Mouse (Mus musculus) midbrain, embryonic 11.5 days (tissue): ENCODE results near the gene Epha2. TPM values are rescaled to one million over a fixed set of nuclear protein-coding genes. Genes with fewer than 3 reads are reported as not detected.

Experiments used
- ATAC-seq: fragments of 200-750 bp; cut with Nextera tagmentation; 2 replicates; pipeline ENCODE4 v1.8.0; 2017; ENCODE audit warnings: moderate TSS enrichment, moderate library complexity; ENCODE audit not compliant: low FRiP score
- DNase-seq: peaks from one replicate; pipeline ENCODE4 v3.0.0; 2015; ENCODE audit warnings: low spot score; ENCODE audit errors: missing footprints
- H3K27ac ChIP-seq: fragments of 300-500 bp; sonication (generic); 2 replicates; pipeline ENCODE4 v1.5.1; 2014; ENCODE audit warnings: low read depth, low read length
- H3K27me3 ChIP-seq: fragments of 300-500 bp; sonication (generic); 2 replicates; pipeline ENCODE4 v1.6.1; 2014; ENCODE audit warnings: mild to moderate bottlenecking, low read length, moderate library complexity, mixed read lengths; ENCODE audit not compliant: control insufficient read depth, insufficient read depth
- H3K36me3 ChIP-seq: fragments of 300-500 bp; sonication (generic); 2 replicates; pipeline ENCODE4 v1.6.1; 2014; ENCODE audit warnings: mild to moderate bottlenecking, low read length, moderate library complexity, mixed read lengths; ENCODE audit not compliant: control insufficient read depth, insufficient read depth
- H3K4me1 ChIP-seq: fragments of 300-500 bp; sonication (generic); 2 replicates; pipeline ENCODE4 v1.6.1; 2014; ENCODE audit warnings: low read length; ENCODE audit not compliant: control insufficient read depth, insufficient read depth
- H3K4me2 ChIP-seq: fragments of 300-500 bp; sonication (generic); 2 replicates; pipeline ENCODE4 v1.6.1; 2014; ENCODE audit warnings: mild to moderate bottlenecking, moderate library complexity
- H3K4me3 ChIP-seq: fragments of 300-500 bp; sonication (generic); 2 replicates; pipeline ENCODE4 v1.5.1; 2014; ENCODE audit warnings: low read depth, low read length
- H3K9ac ChIP-seq: fragments of 300-500 bp; sonication (generic); 2 replicates; pipeline ENCODE4 v1.6.1; 2014; ENCODE audit warnings: low read length
- H3K9me3 ChIP-seq: fragments of 300-500 bp; sonication (generic); 2 replicates; pipeline ENCODE4 v1.6.1; 2016; ENCODE audit warnings: low read length; ENCODE audit not compliant: control insufficient read depth
- WGBS: fragments of 180-500 bp; shearing (Covaris S2); extraction: QIAGEN DNeasy Blood & Tissue Kit; methylation state at CpG from one replicate; pipeline ENCODE4 v1.1.7; 2014; 5-methylcytosine and 5-hydroxymethylcytosine counted together
- polyA plus RNA-seq: library from polyadenylated mRNA; unstranded; fragments of >200 nt; fragmentation: Nextera tagmentation; extraction: Ambion mirVana; gene quantifications from 2 replicates; pipeline ENCODE4 v1.2.1, GENCODE M21; 2014

Gene Epha2
- polyA plus RNA-seq, 1 experiment from 2014 or later, result 2.2 TPM

DNA sequence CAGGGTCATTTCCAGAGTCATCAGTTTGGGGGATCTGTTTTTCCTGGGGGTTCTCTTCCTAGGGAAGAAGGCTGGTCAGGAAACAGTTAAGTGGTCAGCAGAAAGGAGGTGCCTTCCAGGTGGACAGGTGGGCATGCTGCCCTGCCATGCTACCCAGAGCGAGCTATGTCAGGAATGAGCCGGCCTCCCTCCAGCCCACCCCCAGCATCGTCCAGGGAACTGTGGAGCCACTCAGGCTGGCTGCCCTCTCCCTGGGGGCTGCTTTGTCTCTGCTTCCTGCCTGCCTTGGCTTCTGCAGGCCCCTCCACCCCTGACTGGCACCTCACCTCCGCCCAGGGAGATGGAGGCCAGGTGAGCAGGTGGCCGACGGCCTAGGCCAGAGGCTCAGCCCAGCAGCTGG is 10.5 kb downstream of the Epha2 start:
- Histone ChIP-seq H3K9ac (no peak overlapping the region), H3K27ac (peak overlapping the region; percentile 11; the same call in 1 of the 2 replicates), H3K4me2 (no peak overlapping the region), H3K9me3 (no peaks in the 10 kb centered on the region), H3K4me1 (peaks cover 45% of the 10 kb centered on the region), H3K27me3 (no peaks in the 10 kb centered on the region), H3K36me3 (no peaks in the 10 kb centered on the region; the same call in 1 of the 2 replicates), H3K4me3 (no peak overlapping the region)
- WGBS, result 50% methylated on average over 6 of the region's 6 CpGs
- DNase-seq, result no peak
- ATAC-seq, result peak; percentile 6; the same call in 1 of the 2 replicates

- H3K4me2 ChIP-seq, result no peak overlapping the region
- DNase-seq, result no peak
- peak overlapping the region; percentile 11; the same call in 1 of the 2 replicates for H3K27ac ChIP-seq
- no peak overlapping the region for H3K9ac ChIP-seq
- H3K4me1 ChIP-seq, result peaks cover 41% of the 10 kb centered on the region
- 57% methylated on average over 2 of the region's 2 CpGs for WGBS
- H3K36me3 ChIP-seq, result no peaks in the 10 kb centered on the region; the same call in 1 of the 2 replicates
- H3K9me3 ChIP-seq, result no peaks in the 10 kb centered on the region
- H3K4me3 ChIP-seq, result no peak overlapping the region
- ATAC-seq, result no peak; the same call in 1 of the 2 replicates
- H3K27me3 ChIP-seq, result no peaks in the 10 kb centered on the region
Measured at GRCm38 (mm10) chr4:141311908-141312307, 10.9 kb downstream of the Epha2 start.

DNA sequence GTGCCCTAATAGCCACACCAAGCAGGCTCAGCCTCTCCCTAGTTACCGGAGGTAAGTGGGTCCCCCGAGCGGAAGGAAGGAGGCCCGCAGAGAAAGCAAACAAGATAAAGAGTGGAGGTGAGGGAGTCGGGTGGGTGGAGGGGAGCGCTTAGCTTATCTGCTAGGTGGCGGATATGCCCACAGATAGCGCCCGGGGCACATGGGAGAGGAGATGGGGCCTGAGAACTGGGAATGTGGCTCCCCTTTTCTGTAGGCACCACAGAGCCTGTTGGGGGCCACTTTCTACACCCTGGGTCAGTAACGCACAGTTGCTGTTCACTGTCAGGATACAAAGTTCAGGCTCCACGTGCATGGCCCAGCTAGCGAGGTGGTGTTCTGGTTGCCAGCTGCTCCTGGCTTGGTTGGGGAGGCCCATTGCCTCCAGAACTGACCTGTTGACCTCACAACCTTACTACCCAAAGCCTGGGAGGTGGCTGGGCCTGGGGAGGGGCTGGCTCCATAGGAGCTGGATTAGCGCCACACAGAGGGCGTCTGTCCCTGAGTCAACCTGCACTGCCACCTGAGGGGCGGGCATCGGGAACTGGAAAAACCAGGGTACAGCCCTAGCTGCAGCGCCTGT is 11.6 kb downstream of the Epha2 start:
- 76% methylated on average over 17 of the region's 17 CpGs for WGBS
- Histone ChIP-seq H3K27ac (no peak overlapping the region), H3K4me3 (no peak overlapping the region), H3K27me3 (no peaks in the 10 kb centered on the region), H3K9ac (no peak overlapping the region), H3K9me3 (no peaks in the 10 kb centered on the region), H3K4me1 (peaks cover 41% of the 10 kb centered on the region), H3K4me2 (no peak overlapping the region), H3K36me3 (no peaks in the 10 kb centered on the region; the same call in 1 of the 2 replicates)
- DNase-seq (no peak), ATAC-seq (no peak)

DNA sequence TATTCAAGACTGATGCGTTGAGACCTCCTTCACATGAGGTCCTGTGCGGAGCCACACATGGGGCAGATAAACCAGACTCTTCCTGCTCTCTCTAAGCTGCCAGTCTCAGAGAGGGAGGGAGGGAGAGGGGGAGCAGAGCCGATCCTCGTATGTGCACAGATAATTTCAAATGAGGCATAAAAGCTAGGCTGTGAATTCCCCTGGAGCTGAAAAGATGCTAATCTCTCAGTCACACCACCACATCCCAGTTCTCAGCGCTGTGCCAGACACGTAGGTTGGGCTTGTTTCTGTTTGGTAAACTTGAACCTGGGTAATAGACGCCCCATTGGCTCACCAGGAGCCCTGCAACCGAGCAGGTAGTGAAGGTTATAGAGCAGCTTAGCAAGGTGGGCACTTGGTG is 12.4 kb downstream of the Epha2 start:
- Histone ChIP-seq H3K4me2 (no peak overlapping the region), H3K27ac (no peak overlapping the region), H3K27me3 (no peaks in the 10 kb centered on the region), H3K4me3 (no peak overlapping the region), H3K36me3 (no peaks in the 10 kb centered on the region; the same call in 1 of the 2 replicates), H3K4me1 (peaks cover 41% of the 10 kb centered on the region), H3K9me3 (no peaks in the 10 kb centered on the region), H3K9ac (no peak overlapping the region)
- DNase-seq, result no peak
- ATAC-seq, result no peak
- 63% methylated on average over 8 of the region's 8 CpGs for WGBS

- DNase-seq (no peak), ATAC-seq (no peak)
- Histone ChIP-seq H3K9me3 (no peaks in the 10 kb centered on the region), H3K36me3 (no peaks in the 10 kb centered on the region; the same call in 1 of the 2 replicates), H3K4me1 (peaks cover 41% of the 10 kb centered on the region), H3K9ac (no peak overlapping the region), H3K27me3 (no peaks in the 10 kb centered on the region), H3K4me3 (no peak overlapping the region), H3K27ac (no peak overlapping the region), H3K4me2 (no peak overlapping the region)
- WGBS, result 58% methylated on average over 11 of the region's 11 CpGs
Measured at GRCm38 (mm10) chr4:141313924-141314323, 12.9 kb downstream of the Epha2 start.

GRCm38 (mm10) chr4:141314745-141315144 is 13.7 kb downstream of the Epha2 start:
- H3K27ac ChIP-seq, result no peak overlapping the region
- ATAC-seq, result no peak
- no peak overlapping the region for H3K4me3 ChIP-seq
- peaks cover 36% of the 10 kb centered on the region for H3K4me1 ChIP-seq
- DNase-seq, result no peak
- H3K9ac ChIP-seq, result no peak overlapping the region
- H3K9me3 ChIP-seq, result no peaks in the 10 kb centered on the region
- 82% methylated on average over 6 of the region's 6 CpGs for WGBS
- no peaks in the 10 kb centered on the region; the same call in 1 of the 2 replicates for H3K36me3 ChIP-seq
- no peak overlapping the region for H3K4me2 ChIP-seq
- H3K27me3 ChIP-seq, result no peaks in the 10 kb centered on the region

DNA sequence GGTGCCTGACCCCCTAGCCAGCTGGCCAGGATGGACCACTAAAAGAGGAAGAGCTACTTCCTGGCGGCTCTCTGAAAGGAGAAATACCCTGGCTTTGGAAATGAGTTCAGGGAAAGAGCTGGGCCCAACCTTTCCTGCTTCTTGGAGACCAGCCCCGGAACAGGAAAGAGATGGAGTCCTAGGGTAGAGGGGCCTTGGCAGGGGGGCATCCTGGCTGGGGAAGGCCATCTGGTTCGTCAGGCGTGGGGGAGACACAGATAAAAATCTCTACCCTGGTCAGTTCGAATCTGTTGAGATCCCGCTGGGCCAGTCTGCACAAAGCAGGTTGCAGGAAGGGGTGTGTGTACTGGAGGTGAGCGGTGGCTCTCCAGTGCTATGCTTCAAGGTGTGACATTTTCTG is 15.0 kb downstream of the Epha2 start:
- Histone ChIP-seq H3K27me3 (no peaks in the 10 kb centered on the region), H3K27ac (no peak overlapping the region), H3K36me3 (no peaks in the 10 kb centered on the region; the same call in 1 of the 2 replicates), H3K9me3 (no peaks in the 10 kb centered on the region), H3K4me2 (no peak overlapping the region), H3K9ac (no peak overlapping the region), H3K4me3 (no peak overlapping the region), H3K4me1 (peaks cover 23% of the 10 kb centered on the region)
- ATAC-seq (no peak), DNase-seq (no peak)
- WGBS, result 78% methylated on average over 7 of the region's 7 CpGs

- no peaks in the 10 kb centered on the region for H3K9me3 ChIP-seq
- no peak overlapping the region for H3K27ac ChIP-seq
- peaks cover 17% of the 10 kb centered on the region for H3K4me1 ChIP-seq
- WGBS, result 86% methylated on average over 18 of the region's 18 CpGs
- DNase-seq (no peak), ATAC-seq (no peak)
- no peak overlapping the region for H3K4me2 ChIP-seq
- no peaks in the 10 kb centered on the region for H3K27me3 ChIP-seq
- H3K36me3 ChIP-seq, result no peaks in the 10 kb centered on the region; the same call in 1 of the 2 replicates
- H3K9ac ChIP-seq, result no peak overlapping the region
- no peak overlapping the region for H3K4me3 ChIP-seq
Measured at GRCm38 (mm10) chr4:141316498-141317180, 15.6 kb downstream of the Epha2 start.

DNA sequence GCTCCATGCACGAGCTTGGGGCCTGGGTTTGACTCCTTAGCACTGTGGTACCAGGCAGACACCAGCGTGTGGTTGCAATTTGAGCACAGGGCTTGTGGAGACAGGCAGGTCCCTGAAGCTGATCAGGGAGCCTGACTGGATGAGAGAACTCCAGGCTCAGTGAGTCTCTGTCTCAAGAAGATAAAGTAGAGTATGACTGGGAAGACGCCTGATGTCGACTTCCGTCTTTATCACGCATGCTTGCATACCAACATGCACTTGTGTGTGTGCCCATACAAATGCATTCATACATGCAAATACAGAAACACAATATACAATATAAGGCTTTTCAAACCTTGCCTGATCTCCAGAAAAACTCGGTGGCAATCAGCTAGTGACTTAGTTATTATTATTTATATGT is 16.9 kb downstream of the Epha2 start:
- Histone ChIP-seq H3K27ac (no peak overlapping the region), H3K9ac (no peak overlapping the region), H3K4me2 (no peak overlapping the region), H3K36me3 (peaks cover 2% of the 10 kb centered on the region; the same call in 1 of the 2 replicates), H3K9me3 (no peaks in the 10 kb centered on the region), H3K27me3 (no peaks in the 10 kb centered on the region), H3K4me3 (no peak overlapping the region), H3K4me1 (peaks cover 6% of the 10 kb centered on the region)
- DNase-seq, result no peak
- no peak for ATAC-seq
- 90% methylated on average over 7 of the region's 7 CpGs for WGBS
